Mouse (Mus musculus) left cerebral cortex, adult 11 months (tissue): ENCODE data around the gene Pbx4.

Experiments used
- DNase-seq: peaks from one replicate; pipeline ENCODE4 v3.0.0; 2022; ENCODE audit warnings: low spot score

Gene Pbx4

GRCm38 (mm10) chr8:69809820-69810219 is 22.5 kb upstream of the Pbx4 start:
- no peak for DNase-seq

- DNase-seq, result no peak
Observed at GRCm38 (mm10) chr8:69814881-69815280, 17.4 kb upstream of the Pbx4 start.

- DNase-seq, result no peak
Observed at GRCm38 (mm10) chr8:69815396-69815795, 16.9 kb upstream of the Pbx4 start.

- DNase-seq, result no peak
Observed at GRCm38 (mm10) chr8:69820466-69820865, 11.8 kb upstream of the Pbx4 start.

- DNase-seq, result no peak
Observed at GRCm38 (mm10) chr8:69821971-69822385, 10.3 kb upstream of the Pbx4 start.

DNA sequence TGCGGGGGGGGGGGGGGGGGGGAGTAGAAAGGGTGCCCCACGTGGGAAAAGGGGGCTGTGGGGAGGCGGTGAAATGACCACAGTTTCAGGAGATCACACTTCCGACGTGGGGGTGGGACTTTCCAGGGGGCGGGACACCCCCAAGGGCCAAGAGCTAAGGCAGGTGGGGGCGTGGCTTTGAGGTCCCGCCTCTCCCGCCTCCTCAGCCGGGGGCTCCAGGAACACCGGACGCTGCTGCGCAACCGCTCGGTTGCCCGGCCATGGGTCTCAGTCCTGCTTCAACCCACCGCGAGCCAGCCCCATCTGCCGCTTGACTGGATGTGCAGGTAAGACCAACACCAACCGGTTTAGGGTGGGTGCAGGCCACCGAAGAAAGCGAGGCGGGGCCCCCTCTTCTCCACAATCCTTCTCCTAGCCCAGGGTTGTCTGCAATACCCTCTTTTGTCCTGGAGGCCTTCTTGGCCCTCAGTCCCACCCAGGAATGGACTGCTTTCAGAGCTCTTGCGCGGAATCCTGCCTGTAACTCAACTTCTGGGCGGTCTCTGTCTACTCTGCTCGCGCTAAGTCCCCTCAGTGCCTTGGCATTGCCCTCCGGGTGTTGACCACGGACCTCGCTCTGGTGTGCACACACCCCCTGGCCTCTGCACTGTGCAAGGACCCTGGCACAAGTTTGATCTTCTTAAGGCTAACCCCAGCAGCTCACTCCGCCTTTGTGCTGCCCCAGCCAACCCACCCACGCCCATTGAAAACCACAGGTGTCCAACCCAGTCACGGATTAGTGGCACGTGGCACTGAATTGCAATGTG is 9.7 kb upstream of the Pbx4 start, which contains the start of gene Lpar2:
TSS of gene Lpar2 (plus strand) at position 44 of the 806 bp plus-strand sequence.
- DNase-seq, result no peak

DNA sequence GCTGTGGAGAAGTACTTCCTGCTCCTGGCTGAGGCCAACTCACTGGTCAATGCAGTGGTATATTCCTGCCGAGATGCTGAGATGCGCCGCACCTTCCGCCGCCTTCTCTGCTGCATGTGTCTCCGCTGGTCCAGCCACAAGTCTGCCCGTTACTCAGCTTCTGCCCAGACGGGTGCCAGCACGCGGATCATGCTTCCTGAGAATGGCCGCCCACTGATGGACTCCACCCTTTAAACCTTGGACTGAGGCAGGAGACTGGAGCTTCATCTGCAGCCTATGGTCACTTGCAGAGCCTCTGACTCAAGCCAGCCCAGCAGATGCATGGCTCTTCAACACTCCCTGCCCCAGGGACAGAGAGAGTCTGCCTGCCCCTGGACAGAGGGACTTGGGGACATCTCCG is 5.9 kb upstream of the Pbx4 start:
- no peak for DNase-seq

GRCm38 (mm10) chr8:69837057-69837682 is 4.9 kb downstream of the Pbx4 start:
- DNase-seq, result no peak

- no peak for DNase-seq
Observed at GRCm38 (mm10) chr8:69847167-69848065, 15.1 kb downstream of the Pbx4 start.

- no peak for DNase-seq
Observed at GRCm38 (mm10) chr8:69848951-69849350, 16.7 kb downstream of the Pbx4 start.

DNA sequence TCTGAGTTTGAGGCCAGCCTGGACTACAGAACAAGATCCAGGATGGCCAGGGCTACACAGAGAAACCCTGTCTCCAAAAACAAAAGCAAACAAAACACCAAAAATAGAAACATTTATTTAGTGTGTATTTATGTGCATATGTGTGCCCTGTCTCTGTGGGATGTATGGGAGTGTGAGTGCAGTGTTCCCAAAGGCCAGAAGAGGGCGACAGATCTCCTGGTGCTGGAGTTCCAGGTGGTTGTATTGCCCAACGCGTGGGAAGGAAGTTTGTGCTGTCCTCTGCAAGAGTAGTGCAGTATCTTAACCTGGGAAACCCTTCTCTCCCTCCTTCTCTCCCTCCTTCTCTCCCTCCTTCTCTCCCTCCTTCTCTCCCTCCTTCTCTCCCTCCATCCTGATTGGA is 17.6 kb downstream of the Pbx4 start:
- no peak for DNase-seq

- no peak for DNase-seq
Observed at GRCm38 (mm10) chr8:69850926-69851506, 18.7 kb downstream of the Pbx4 start.

DNA sequence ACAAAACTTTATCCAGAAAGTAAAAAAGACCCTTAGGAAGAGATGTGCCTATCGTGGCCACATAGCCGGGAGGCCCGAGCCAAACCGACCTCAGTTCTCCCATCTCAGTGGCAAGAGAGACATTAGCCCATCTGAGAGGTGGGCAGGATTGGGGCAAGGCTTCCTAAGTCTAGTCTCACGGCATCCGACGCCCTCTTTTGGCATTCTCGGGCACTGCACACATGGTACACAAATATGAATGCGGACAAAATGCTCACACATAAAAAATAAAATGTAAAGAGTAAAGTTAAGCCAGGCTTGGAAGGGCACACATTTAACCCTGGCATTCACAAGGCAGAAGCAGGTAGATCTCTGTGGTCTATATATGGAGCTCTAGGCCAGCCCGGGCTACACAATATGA is 21.6 kb downstream of the Pbx4 start:
- no peak for DNase-seq

- no peak for DNase-seq
Observed at GRCm38 (mm10) chr8:69860807-69861206, 28.5 kb downstream of the Pbx4 start.

DNA sequence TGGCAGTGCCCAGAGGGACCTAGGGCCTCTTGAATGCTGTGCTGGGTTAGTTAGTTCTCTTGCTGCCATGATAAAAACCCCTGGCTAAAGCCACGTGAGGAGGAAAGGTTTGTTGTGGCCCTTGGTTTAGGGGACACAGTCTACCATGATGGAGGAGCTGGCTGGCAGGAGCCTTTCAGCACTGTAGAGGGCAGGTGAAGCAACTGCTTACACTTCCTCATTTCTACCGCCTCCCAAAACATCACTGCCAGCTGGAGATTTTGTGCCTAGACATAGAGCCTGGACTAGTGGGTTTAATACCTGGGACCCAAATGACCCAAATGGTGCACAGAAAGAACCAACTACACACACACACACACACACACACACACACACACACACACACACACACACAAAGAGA is 29.0 kb downstream of the Pbx4 start:
- no peak for DNase-seq

GRCm38 (mm10) chr8:69863387-69864020 is 31.2 kb downstream of the Pbx4 start:
- DNase-seq, result no peak

GRCm38 (mm10) chr8:69864180-69864579 is 31.9 kb downstream of the Pbx4 start:
- no peak for DNase-seq

- DNase-seq, result no peak
Observed at GRCm38 (mm10) chr8:69867696-69868326, 35.5 kb downstream of the Pbx4 start.

- DNase-seq, result no peak
Observed at GRCm38 (mm10) chr8:69870003-69870765, 37.9 kb downstream of the Pbx4 start.

GRCm38 (mm10) chr8:69870907-69871306 is 38.6 kb downstream of the Pbx4 start:
- no peak for DNase-seq
